Comparison of ENCODE assay signal across 9 mouse cellular contexts in the genomic region with DNA sequence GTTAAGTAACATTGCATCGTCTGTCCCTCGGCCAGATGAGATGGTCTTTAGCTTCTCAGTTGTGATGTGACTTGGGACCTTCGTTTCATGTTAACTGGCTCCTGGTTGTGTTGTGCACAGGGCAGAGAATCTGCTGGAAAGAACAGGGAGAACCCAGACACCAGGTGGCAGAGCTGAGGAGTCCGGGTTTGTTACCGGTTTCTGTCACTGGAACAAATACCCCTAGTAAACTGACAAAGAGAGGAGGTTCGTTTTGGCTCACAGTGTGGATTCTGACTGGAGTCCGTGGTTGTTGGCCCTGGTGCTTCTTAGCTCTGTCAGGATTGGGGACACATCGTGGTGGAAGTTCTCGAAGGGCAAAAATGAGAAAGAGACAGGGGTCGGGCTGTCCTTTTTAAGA. TPM values are rescaled to one million over a fixed set of nuclear protein-coding genes. Genes with fewer than 3 reads are reported as not detected.
DNase-seq lines count a peak whose midpoint lies in the region; ATAC-seq and TF ChIP-seq lines count a peak whose summit lies in the region.
"Had no signal": no experiment of that assay in that cellular context is flagged by ENCODE, and none has a peak within 500 bp of the region (broad histone marks: within the 10 kb centered on the region; RNA-seq: fewer than 3 reads in every experiment).

No protein-coding gene starts in this region.

- DNase-seq in cerebellum, postnatal 14 days = peak; percentile 47 to 60
- peak; percentile 37 for DNase-seq in midbrain, postnatal 0 days (ENCODE audit: low spot score)
- DNase-seq in kidney, postnatal 10 days = peak; percentile 72
- peak; percentile 24 for DNase-seq in splenic B cell, adult 2 months (ENCODE audit: low read depth, low spot score)
- no peak for DNase-seq in yolk sac, embryonic 10.5 days (ENCODE audit: low spot score)

- H3K9ac ChIP-seq in midbrain, postnatal 0 days (replicated peaks; ENCODE audit: low read length, poor library complexity, severe bottlenecking) = no peak overlapping the region
- H3K9ac ChIP-seq in midbrain, embryonic 13.5 days (replicated peaks) = no peak overlapping the region
- H3K9ac ChIP-seq: embryonic facial prominence, embryonic 15.5 days had no signal

- H3K4me3 ChIP-seq in midbrain, postnatal 0 days (ENCODE audit: low read depth, low read length) = no peak overlapping the region
- H3K4me3 ChIP-seq in midbrain, embryonic 13.5 days (replicated peaks) = no peak overlapping the region
- H3K4me3 ChIP-seq: embryonic facial prominence, embryonic 15.5 days had no signal

- 64% methylated on average over 10 of the region's 10 CpGs for WGBS in midbrain, postnatal 0 days
- WGBS in midbrain, embryonic 13.5 days = 69% methylated on average over 10 of the region's 10 CpGs

- H3K9me3 ChIP-seq in midbrain, postnatal 0 days (ENCODE audit: low read length) = no peaks in the 10 kb centered on the region
- H3K9me3 ChIP-seq in midbrain, embryonic 13.5 days = no peaks in the 10 kb centered on the region
- H3K9me3 ChIP-seq: embryonic facial prominence, embryonic 15.5 days had no signal

- TF ChIP-seq CTCF in midbrain, postnatal 0 days (IDR thresholded peaks at IDR 0.05) = peak; percentile 60

- H3K4me1 ChIP-seq in midbrain, postnatal 0 days (ENCODE audit: insufficient read depth, low read length) = no peaks in the 10 kb centered on the region
- peaks cover 8% of the 10 kb centered on the region for H3K4me1 ChIP-seq in midbrain, embryonic 13.5 days (replicated peaks)

- no peak overlapping the region for H3K27ac ChIP-seq in midbrain, postnatal 0 days (ENCODE audit: low read depth, low read length)
- no peak overlapping the region for H3K27ac ChIP-seq in midbrain, embryonic 13.5 days
- H3K27ac ChIP-seq: embryonic facial prominence, embryonic 15.5 days had no signal

- no peak overlapping the region for H3K4me2 ChIP-seq in midbrain, postnatal 0 days (ENCODE audit: low read depth, low read length, poor library complexity, severe bottlenecking)
- no peak overlapping the region for H3K4me2 ChIP-seq in midbrain, embryonic 13.5 days (replicated peaks)

- ATAC-seq in cerebellum, adult (ENCODE audit: insufficient number of reproducible peaks, low FRiP score, low TSS enrichment) = no peak
- ATAC-seq in midbrain, postnatal 0 days (ENCODE audit: low FRiP score) = no peak
- no peak for ATAC-seq in midbrain, embryonic 13.5 days
- no peak for ATAC-seq in inflammation-experienced regulatory T-cells, adult 6 months

- H3K36me3 ChIP-seq in midbrain, postnatal 0 days (ENCODE audit: insufficient read depth, low read length) = no peaks in the 10 kb centered on the region
- H3K36me3 ChIP-seq in midbrain, embryonic 13.5 days = no peaks in the 10 kb centered on the region
- H3K36me3 ChIP-seq in splenic B cell, adult 2 months (ENCODE audit: control insufficient read depth, insufficient read depth, low read length, poor library complexity, severe bottlenecking) = no peaks in the 10 kb centered on the region
- H3K36me3 ChIP-seq: embryonic facial prominence, embryonic 15.5 days had no signal

- peaks cover 14% of the 10 kb centered on the region for H3K27me3 ChIP-seq in midbrain, postnatal 0 days (ENCODE audit: insufficient read depth, low read length)
- peaks cover 40% of the 10 kb centered on the region for H3K27me3 ChIP-seq in midbrain, embryonic 13.5 days
- no peaks in the 10 kb centered on the region for H3K27me3 ChIP-seq in splenic B cell, adult 2 months (ENCODE audit: control insufficient read depth, insufficient read depth, low read length, poor library complexity, severe bottlenecking)
- H3K27me3 ChIP-seq: embryonic facial prominence, embryonic 15.5 days had no signal

RNA-seq across cellular contexts. Expression of gene Itga9, which starts 3.6 kb away (rescaled TPM):
- 6.9 and 8.2 TPM in 2 replicates for total RNA-seq in midbrain, postnatal 0 days (2014; rRNA removed)
- polyA plus RNA-seq in midbrain, postnatal 0 days (2015; fragmentation: Nextera tagmentation; extraction: Ambion mirVana) = 0.82 and 1.1 TPM in 2 replicates
- 0.98 and 1.4 TPM in 2 replicates for polyA plus RNA-seq in midbrain, embryonic 13.5 days (2015; fragmentation: Nextera tagmentation; extraction: Ambion mirVana)
- polyA plus RNA-seq in inflammation-experienced regulatory T-cells, adult 6 months (2017; shearing (Covaris generic)) = under 1 TPM in 1 of 3 experiments, not detected in 2; 0.40 TPM
